Mouse (Mus musculus) cortical plate, adult 2 months (tissue): ENCODE measurements around the gene Card19.

Experiments
- CTCF ChIP-seq: fragments of 200-500 bp; IDR thresholded peaks from 2 replicates; pipeline ENCODE4 v1.5.1; 2011; ENCODE audit warnings: mild to moderate bottlenecking, control low read depth, low read length; ENCODE audit not compliant: insufficient read depth; ENCODE audit errors: extremely low read depth
- POLR2A ChIP-seq: fragments of 200-500 bp; IDR thresholded peaks from 2 replicates; pipeline ENCODE4 v1.6.1; 2011; ENCODE audit warnings: mild to moderate bottlenecking, low read length, control low read depth; ENCODE audit not compliant: insufficient read depth; ENCODE audit errors: extremely low read depth

- TF ChIP-seq POLR2A (no peak), CTCF (no peak)
Observed at GRCm38 (mm10) chr13:49154028-49154427, 61.8 kb downstream of the Card19 start.
